Mouse (Mus musculus): ENCODE data around the gene Dbn1. TPM values are rescaled to one million over a fixed set of nuclear protein-coding genes. Genes with fewer than 3 reads are reported as not detected.

Dbn1 gene
- polyA plus RNA-seq (2015; fragmentation: Nextera tagmentation; extraction: Ambion mirVana) = 16.3 and 20.8 TPM in 2 replicates

GRCm38 (mm10) chr13:55487578-55488498, at the start of gene Dbn1:
Dbn1 (minus strand) TSS chr13:55488111.

DNA sequence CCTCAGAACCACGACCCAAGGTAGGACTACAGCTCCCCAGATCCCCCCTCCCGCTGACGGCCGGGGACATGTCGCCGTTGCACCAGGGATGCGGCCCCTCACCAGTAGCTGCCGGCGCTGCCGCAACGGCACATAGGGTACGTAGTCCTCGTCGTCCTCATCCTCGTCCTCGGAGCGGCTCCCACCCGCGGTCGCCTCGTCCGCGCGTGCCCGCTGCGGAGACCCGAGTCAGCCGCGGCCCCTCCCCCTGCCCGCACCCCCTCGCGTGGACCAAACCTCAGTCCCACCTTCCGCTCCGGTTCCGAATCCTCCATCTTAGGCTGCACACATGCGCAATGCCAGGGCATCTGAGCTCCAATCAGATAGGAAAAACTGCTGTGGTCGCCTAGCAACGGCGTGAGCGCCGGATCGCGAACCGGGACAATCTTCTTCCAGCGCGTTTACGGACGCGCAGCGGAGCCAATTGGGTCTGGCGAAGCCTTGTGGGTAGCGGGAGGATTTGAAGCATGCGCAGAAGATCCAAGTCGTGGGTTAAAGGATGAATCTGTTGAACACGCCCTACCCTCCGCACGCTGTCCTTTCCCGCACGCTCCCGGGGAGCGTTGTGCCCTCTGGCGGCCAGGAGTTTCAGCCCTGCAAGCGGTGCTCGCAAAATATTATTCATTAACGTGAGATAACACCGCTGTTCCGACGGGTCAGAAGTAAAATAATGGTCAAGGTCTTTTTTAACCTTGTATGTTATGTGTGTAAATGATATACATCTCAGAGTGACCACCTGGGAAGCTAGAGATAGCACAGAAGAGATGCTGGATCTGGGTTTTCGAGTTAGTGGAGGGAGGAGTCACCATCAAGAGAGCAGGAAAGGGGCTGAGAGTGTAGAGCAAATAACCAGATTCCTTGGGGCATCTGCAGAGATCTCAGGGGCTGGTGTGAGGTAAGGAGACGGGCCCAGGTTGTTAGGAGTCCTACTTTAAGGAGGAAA, 48.6 kb upstream of the Dbn1 start, which contains the start of gene Ddx41:
Gene Ddx41, minus strand, starts transcription at position 465 of the 982 bp plus-strand sequence.

GRCm38 (mm10) chr13:55529198-55529915, 41.4 kb upstream of the Dbn1 start, which contains the start of gene Dok3:
Dok3 (minus strand) TSS chr13:55529296.

DNA sequence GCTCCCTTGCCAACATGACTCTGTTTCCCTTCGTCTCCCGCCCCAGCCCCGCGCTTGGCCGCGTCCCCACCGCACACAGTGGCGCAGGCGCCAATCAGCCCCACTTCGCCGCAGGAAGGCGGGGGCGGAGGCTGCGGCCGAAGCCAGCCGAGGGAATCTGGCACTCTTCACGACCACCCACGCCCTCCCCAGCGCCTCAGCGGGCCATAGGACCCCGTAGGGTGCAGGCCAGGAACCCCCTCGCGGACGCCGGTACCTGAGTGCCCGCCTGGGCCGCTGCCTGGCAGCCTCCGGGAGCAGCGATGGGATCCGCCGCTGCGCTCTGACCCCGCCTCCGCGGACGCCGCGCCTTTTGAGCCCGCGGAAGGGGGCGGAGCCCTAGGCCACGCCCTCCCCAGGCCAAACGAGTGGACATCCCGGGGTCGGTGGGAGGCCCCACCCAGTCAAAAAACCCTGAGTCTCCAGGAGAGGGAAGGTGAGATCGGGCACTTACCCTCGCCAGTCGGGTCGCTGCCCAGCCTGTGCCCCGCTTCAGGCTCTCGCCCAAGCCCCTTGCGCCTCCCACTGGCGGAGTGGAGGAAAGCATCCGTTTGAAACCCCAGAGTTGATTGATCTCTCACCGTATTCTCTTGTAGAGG, 25.3 kb upstream of the Dbn1 start, which contains the start of gene Pdlim7:
Gene Pdlim7, minus strand, starts transcription at position 566 of the 638 bp plus-strand sequence.

DNA sequence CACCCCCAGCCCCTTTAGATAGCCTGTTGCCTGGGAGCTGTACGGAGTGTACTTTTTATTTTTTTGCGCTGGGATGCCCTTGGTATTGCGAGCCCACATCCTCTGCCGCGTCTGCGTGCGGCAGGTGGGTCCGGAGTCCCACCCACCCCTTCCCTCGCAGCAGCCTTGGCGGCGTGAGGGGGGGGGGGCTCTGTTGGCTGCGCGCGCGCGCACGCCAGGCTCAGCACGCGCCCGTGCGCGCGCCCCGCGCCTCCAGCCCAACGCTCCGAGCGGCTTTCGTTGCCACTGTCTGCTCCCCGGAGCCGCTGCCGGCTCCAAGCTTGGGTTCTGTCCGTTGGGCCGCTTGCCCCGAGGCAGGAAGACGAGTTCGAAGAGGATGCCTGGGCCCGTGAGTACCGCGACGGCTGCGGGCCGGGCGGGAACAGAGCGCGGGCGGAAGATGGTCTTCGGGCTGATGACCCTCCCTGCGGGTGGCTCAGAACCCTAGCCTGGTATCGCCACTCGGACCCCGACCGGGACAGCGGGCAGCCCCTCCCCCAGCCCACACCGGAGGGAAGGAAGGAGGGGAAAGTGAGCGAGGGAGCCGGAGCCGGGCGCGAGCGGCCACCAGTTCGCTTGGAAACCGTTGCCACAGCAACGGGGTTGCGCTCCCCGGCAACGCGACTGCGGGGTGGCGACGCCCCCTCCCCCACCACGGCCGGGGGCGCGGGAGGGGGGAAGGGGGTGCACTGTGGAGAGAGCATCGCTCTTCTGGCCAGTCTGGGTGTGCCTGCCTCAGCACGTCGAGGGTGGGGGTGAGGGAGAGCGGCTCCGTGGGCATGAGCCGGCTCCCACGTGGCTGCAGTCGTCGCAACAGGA, 23.7 kb downstream of the Dbn1 start, which contains the start of gene Prr7:
Gene Prr7, plus strand, starts transcription at position 241 of the 858 bp plus-strand sequence.

DNA sequence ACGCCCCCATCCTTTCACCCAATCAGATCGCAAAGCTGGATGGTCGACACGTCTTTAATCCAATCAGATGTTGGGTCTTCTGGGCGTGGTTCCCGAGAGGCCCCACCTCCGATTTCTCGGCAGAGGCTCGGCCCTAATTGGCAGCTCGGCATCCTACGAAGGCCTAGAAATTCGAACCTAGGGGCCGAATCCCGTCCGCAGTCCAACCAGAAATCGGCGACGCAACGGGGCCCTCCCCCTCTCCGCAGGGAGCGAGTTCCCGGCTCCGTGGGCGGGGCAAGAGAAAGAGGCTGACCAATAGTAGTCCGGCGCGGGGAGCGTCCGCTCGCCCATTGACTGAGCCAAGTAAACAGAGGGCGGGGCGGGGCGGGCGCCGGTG, 43.0 kb downstream of the Dbn1 start, which contains the start of gene Grk6:
Gene Grk6, plus strand, starts transcription at position 136 of the 379 bp plus-strand sequence.

GRCm38 (mm10) chr13:55426613-55427012, 61.3 kb downstream of the Dbn1 start, which contains the start of gene F12:
F12 (minus strand) TSS chr13:55426793.

Other genes with a start within 250 kb of the Dbn1 start
- gene Prelid1, start 167.6 kb downstream of the Dbn1 start, polyA plus RNA-seq (2015; fragmentation: Nextera tagmentation; extraction: Ambion mirVana) = 187 and 204 TPM in 2 replicates
- gene Rab24, start 166.2 kb downstream of the Dbn1 start, polyA plus RNA-seq (2015; fragmentation: Nextera tagmentation; extraction: Ambion mirVana) = 63.1 and 67.9 TPM in 2 replicates
- 36.7 and 38.4 TPM in 2 replicates for gene Mxd3, start 158.3 kb downstream of the Dbn1 start, polyA plus RNA-seq (2015; fragmentation: Nextera tagmentation; extraction: Ambion mirVana)
- 62.5 and 62.6 TPM in 2 replicates for gene Lman2, start 125.3 kb downstream of the Dbn1 start, polyA plus RNA-seq (2015; fragmentation: Nextera tagmentation; extraction: Ambion mirVana)
- gene Rgs14, start 118.4 kb downstream of the Dbn1 start, polyA plus RNA-seq (2015; fragmentation: Nextera tagmentation; extraction: Ambion mirVana) = 7.7 and 10.3 TPM in 2 replicates
- gene Slc34a1, start 89.9 kb downstream of the Dbn1 start, polyA plus RNA-seq (2015; fragmentation: Nextera tagmentation; extraction: Ambion mirVana) = not detected in 2 replicates
- not detected in 2 replicates for gene Pfn3, start 72.9 kb downstream of the Dbn1 start, polyA plus RNA-seq (2015; fragmentation: Nextera tagmentation; extraction: Ambion mirVana)
- gene F12, start 61.3 kb downstream of the Dbn1 start, polyA plus RNA-seq (2015; fragmentation: Nextera tagmentation; extraction: Ambion mirVana) = 0.15 and 0.16 TPM in 2 replicates
- gene Grk6, start 43.0 kb downstream of the Dbn1 start, polyA plus RNA-seq (2015; fragmentation: Nextera tagmentation; extraction: Ambion mirVana) = 32.7 and 40.8 TPM in 2 replicates
- 0.14 and 0.28 TPM in 2 replicates for gene Prr7, start 23.8 kb downstream of the Dbn1 start, polyA plus RNA-seq (2015; fragmentation: Nextera tagmentation; extraction: Ambion mirVana)
- gene Pdlim7, start 25.6 kb upstream of the Dbn1 start, polyA plus RNA-seq (2015; fragmentation: Nextera tagmentation; extraction: Ambion mirVana) = 37.8 and 45.4 TPM in 2 replicates
- 36.9 and 49.7 TPM in 2 replicates for gene Dok3, start 41.2 kb upstream of the Dbn1 start, polyA plus RNA-seq (2015; fragmentation: Nextera tagmentation; extraction: Ambion mirVana)
- 29.2 and 35.3 TPM in 2 replicates for gene Ddx41, start 48.5 kb upstream of the Dbn1 start, polyA plus RNA-seq (2015; fragmentation: Nextera tagmentation; extraction: Ambion mirVana)
- 15.4 and 18.8 TPM in 2 replicates for gene Fam193b, start 83.0 kb upstream of the Dbn1 start, polyA plus RNA-seq (2015; fragmentation: Nextera tagmentation; extraction: Ambion mirVana)
- 68.1 and 69.0 TPM in 2 replicates for gene Tmed9, start 85.6 kb upstream of the Dbn1 start, polyA plus RNA-seq (2015; fragmentation: Nextera tagmentation; extraction: Ambion mirVana)
- 7.9 and 9.8 TPM in 2 replicates for gene B4galt7, start 111.8 kb upstream of the Dbn1 start, polyA plus RNA-seq (2015; fragmentation: Nextera tagmentation; extraction: Ambion mirVana)
- 25.8 and 31.1 TPM in 2 replicates for gene Caml, start 134.9 kb upstream of the Dbn1 start, polyA plus RNA-seq (2015; fragmentation: Nextera tagmentation; extraction: Ambion mirVana)
- 25.3 and 27.0 TPM in 2 replicates for gene Ddx46, start 146.9 kb upstream of the Dbn1 start, polyA plus RNA-seq (2015; fragmentation: Nextera tagmentation; extraction: Ambion mirVana)
- gene B230219D22Rik, start 205.0 kb upstream of the Dbn1 start, polyA plus RNA-seq (2015; fragmentation: Nextera tagmentation; extraction: Ambion mirVana) = 17.7 and 20.2 TPM in 2 replicates
- 31.5 and 33.1 TPM in 2 replicates for gene Txndc15, start 226.5 kb upstream of the Dbn1 start, polyA plus RNA-seq (2015; fragmentation: Nextera tagmentation; extraction: Ambion mirVana)
- 52.6 and 57.8 TPM in 2 replicates for gene Pcbd2, start 239.3 kb upstream of the Dbn1 start, polyA plus RNA-seq (2015; fragmentation: Nextera tagmentation; extraction: Ambion mirVana)

All from spleen, postnatal 0 days (tissue).